Mouse (Mus musculus) erythroblast, embryonic 14.5 days (primary cell): ENCODE measurements around the gene Cdh1.

Source experiments
- GATA1 ChIP-seq: IDR thresholded peaks from 2 replicates; pipeline ENCODE4 v1.6.1; 2012; ENCODE audit warnings: low read length, inconsistent platforms, mixed read lengths
- TAL1 ChIP-seq: IDR thresholded peaks from 3 replicates; pipeline ENCODE4 v1.6.1; 2012; ENCODE audit warnings: low read length, inconsistent platforms, mixed read lengths

DNA sequence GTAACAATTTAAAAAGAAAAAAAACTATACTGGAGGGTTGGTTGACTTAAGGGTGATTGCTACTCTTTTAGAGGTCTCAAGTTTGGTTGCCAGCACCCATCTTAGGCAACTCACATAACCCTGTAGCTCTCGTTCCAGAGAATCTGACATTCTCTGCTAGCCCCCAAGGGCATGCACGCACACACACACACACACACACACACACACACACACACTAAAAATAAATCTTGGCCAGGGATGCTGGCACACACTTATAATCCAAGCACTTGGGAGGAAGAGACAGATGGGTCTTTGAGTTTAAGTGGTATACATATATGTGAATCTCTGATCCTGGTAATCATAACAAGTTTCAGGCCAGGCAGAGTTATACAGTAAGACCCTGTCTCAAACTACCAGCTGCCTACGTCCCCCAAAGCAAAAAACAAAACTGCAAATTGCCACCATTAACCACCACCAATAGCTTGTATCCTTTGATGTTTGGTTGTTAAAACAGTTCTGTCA is 94.6 kb downstream of the Cdh1 start:
- no peak for TF ChIP-seq TAL1
- TF ChIP-seq GATA1, result no peak
